Mouse (Mus musculus): ENCODE data around the gene Sf3b1.

- TF ChIP-seq BHLHE40 (IDR thresholded peaks at IDR 0.05; ENCODE audit: borderline replicate concordance, low read depth, low read length) (no peak), CTCF (IDR thresholded peaks at IDR 0.05 in 2 of 3, conservative IDR thresholded peaks at IDR 0.05 in 1 of 3; ENCODE audit: control insufficient read depth in 1 of 3, insufficient read depth in 1 of 3, low read depth in 2 of 3, low read length in 3 of 3, poor library complexity in 1 of 3, severe bottlenecking in 1 of 3) (no peak), MAFK (IDR thresholded peaks at IDR 0.05; ENCODE audit: borderline replicate concordance, low read depth, low read length) (no peak), CHD2 (IDR thresholded peaks at IDR 0.05; ENCODE audit: low read length) (no peak), POLR2A (IDR thresholded peaks at IDR 0.05; ENCODE audit: control insufficient read depth in 1 of 2, insufficient read depth in 1 of 2, low read depth in 1 of 2, low read length in 2 of 2, poor library complexity in 1 of 2) (no peak), SIN3A (IDR thresholded peaks at IDR 0.05; ENCODE audit: low read length) (no peak), HCFC1 (IDR thresholded peaks at IDR 0.05; ENCODE audit: low read depth, low read length) (no peak), USF1 (IDR thresholded peaks at IDR 0.05; ENCODE audit: low read depth, low read length) (no peak), GABPA (IDR thresholded peaks at IDR 0.05; ENCODE audit: low read depth, low read length) (no peak), MAZ (IDR thresholded peaks at IDR 0.05; ENCODE audit: low read depth, low read length) (no peak), ZC3H11A (IDR thresholded peaks at IDR 0.05; ENCODE audit: low read depth, low read length) (no peak), MEF2A (IDR thresholded peaks at IDR 0.05; ENCODE audit: extremely low read depth, insufficient replicate concordance, low read depth, low read length, poor library complexity, severe bottlenecking) (no peak)
Observed at GRCm38 (mm10) chr1:55021907-55022306, 5.4 kb downstream of the Sf3b1 start.

All from MEL (cell line).